Mouse (Mus musculus) E14TG2a.4 (cell line): ENCODE measurements at regions not wholly inside any gene's neighbourhood (a gene's known extent, or its start where the extent isn't known, plus 50 kb on each side); places are given as distances from the start of the nearest gene placed in this dataset.
"Not testable (repeated sequence)": the region's sequence is repeated elsewhere in the genome, so short reads cannot be mapped to it uniquely, and the experiment has no call there.

Experiments
- H3K27me3 ChIP-seq: 2 replicates; pipeline ENCODE4 v1.6.1; 2014; ENCODE audit warnings: low read length, control low read depth; ENCODE audit not compliant: insufficient read depth
- H3K36me3 ChIP-seq: 2 replicates; pipeline ENCODE4 v1.6.1; 2014; ENCODE audit warnings: low read length, control low read depth; ENCODE audit not compliant: insufficient read depth
- H3K4me1 ChIP-seq: replicated peaks from 2 replicates; pipeline ENCODE4 v1.6.1; 2014; ENCODE audit warnings: low read depth, low read length, control low read depth
- H3K4me3 ChIP-seq: replicated peaks from 2 replicates; pipeline ENCODE4 v1.5.1; 2014; ENCODE audit warnings: mild to moderate bottlenecking, low read length
- H3K9me3 ChIP-seq: 2 replicates; pipeline ENCODE4 v1.6.1; 2014; ENCODE audit warnings: low read length, control low read depth
- CTCF ChIP-seq: conservative IDR thresholded peaks from 2 replicates; pipeline ENCODE4 v1.5.1; 2014; ENCODE audit warnings: low read length
- NANOG ChIP-seq: IDR thresholded peaks from 2 replicates; pipeline ENCODE4 v1.6.1; 2014; ENCODE audit warnings: borderline replicate concordance, low read length, mixed read lengths
- POU5F1 ChIP-seq: IDR thresholded peaks from 2 replicates; pipeline ENCODE4 v1.6.1; 2014; ENCODE audit warnings: low read length, borderline replicate concordance

- H3K36me3 ChIP-seq = no peaks in the 10 kb centered on the region
- no peaks in the 10 kb centered on the region for H3K4me1 ChIP-seq
- H3K9me3 ChIP-seq = no peaks in the 10 kb centered on the region
- H3K27me3 ChIP-seq = no peaks in the 10 kb centered on the region
- no peak overlapping the region for H3K4me3 ChIP-seq
- TF ChIP-seq POU5F1 (no peak), NANOG (no peak), CTCF (no peak)
These were observed 215.3 kb downstream of the Fam198b start for GRCm38 (mm10) chr3:80099625-80100024.

DNA sequence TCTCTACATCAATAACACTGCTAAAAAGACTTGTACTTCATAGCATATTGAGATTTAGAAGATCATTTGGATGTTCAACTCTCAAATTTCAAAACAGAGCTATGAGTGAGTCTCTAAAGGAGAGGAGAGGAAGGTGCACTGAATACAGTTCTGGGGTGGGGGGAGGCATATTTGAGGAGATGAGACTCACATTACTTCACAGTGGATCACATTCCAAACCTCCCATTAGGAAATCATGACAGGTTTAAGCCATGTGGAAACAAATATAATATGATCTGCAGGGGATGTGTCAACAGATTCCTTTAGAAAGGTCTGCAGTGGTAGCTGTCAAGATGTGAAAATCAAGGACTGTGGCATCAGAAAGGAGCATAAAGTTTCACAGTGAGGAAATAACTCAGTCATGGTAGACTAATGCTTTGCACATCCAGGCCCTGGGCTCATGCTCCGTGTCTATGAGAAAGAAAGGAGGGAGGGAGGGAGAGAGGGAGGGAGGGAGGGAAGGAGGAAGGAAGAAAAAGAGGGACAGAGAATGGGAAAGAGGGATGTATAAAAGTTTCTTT is 235.9 kb downstream of the Fam198b start:
- H3K9me3 ChIP-seq = no peaks in the 10 kb centered on the region
- H3K27me3 ChIP-seq = no peaks in the 10 kb centered on the region
- no peak overlapping the region for H3K4me3 ChIP-seq
- H3K4me1 ChIP-seq = no peaks in the 10 kb centered on the region
- H3K36me3 ChIP-seq = no peaks in the 10 kb centered on the region
- TF ChIP-seq POU5F1 (no peak), CTCF (no peak), NANOG (no peak)

DNA sequence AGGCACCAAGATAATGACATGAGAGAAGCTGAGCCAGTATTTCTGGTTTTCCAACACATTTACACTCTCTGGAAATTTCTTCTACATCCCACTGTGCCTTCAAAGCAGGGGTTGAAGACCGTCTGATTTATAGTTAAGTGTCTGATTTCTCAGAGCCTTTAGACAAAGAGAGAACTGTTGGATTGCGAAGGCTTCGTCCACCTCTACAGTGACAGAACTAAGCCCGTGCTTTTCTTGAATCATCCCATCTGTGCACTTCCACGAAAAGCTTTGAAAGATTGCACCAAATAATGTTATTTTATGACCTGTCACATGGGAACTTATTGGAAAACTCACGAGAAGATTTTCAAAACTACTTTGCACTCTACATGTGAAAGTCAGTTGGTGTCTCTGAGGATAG is 239.3 kb downstream of the Fam198b start:
- H3K9me3 ChIP-seq = peaks cover 6% of the 10 kb centered on the region
- H3K27me3 ChIP-seq = no peaks in the 10 kb centered on the region
- TF ChIP-seq CTCF (no peak), POU5F1 (no peak), NANOG (no peak)
- H3K4me1 ChIP-seq = no peaks in the 10 kb centered on the region
- H3K4me3 ChIP-seq = no peak overlapping the region
- H3K36me3 ChIP-seq = no peaks in the 10 kb centered on the region

GRCm38 (mm10) chr3:80124621-80125020 is 240.3 kb downstream of the Fam198b start:
- Histone ChIP-seq H3K4me3 (no peak overlapping the region), H3K9me3 (peaks cover 16% of the 10 kb centered on the region), H3K27me3 (no peaks in the 10 kb centered on the region), H3K36me3 (no peaks in the 10 kb centered on the region), H3K4me1 (no peaks in the 10 kb centered on the region)
- TF ChIP-seq NANOG = no peak
- TF ChIP-seq POU5F1 = no peak
- TF ChIP-seq CTCF = no peak

DNA sequence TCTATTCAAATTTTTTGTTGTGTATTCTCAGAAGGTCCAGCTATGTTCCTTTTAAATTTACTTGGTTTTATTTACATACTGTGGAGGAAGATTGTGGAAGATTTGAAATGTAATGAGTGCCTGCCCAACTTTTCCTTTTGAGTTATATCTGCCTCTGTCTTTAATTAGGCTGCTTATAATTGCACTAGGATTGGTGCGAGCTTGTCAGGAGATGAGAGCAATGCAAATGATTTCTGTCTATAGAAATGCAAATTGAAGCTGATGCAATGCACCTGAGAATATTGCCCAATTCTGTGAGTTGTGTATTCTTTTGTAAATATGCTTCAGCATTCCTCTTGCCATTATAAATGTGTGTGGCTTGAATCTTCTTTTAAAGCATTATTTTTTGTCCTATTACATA is 257.4 kb downstream of the Fam198b start:
- H3K27me3 ChIP-seq = no peaks in the 10 kb centered on the region
- TF ChIP-seq POU5F1 = no peak
- no peak for TF ChIP-seq CTCF
- no peak for TF ChIP-seq NANOG
- H3K9me3 ChIP-seq = no peaks in the 10 kb centered on the region
- no peak overlapping the region for H3K4me3 ChIP-seq
- H3K36me3 ChIP-seq = no peaks in the 10 kb centered on the region
- no peaks in the 10 kb centered on the region for H3K4me1 ChIP-seq

GRCm38 (mm10) chr3:80160473-80160872 is 276.1 kb downstream of the Fam198b start:
- Histone ChIP-seq H3K36me3 (no peaks in the 10 kb centered on the region), H3K4me3 (no peak overlapping the region), H3K4me1 (no peaks in the 10 kb centered on the region), H3K9me3 (no peaks in the 10 kb centered on the region), H3K27me3 (no peaks in the 10 kb centered on the region)
- TF ChIP-seq CTCF (no peak), NANOG (no peak), POU5F1 (no peak)

DNA sequence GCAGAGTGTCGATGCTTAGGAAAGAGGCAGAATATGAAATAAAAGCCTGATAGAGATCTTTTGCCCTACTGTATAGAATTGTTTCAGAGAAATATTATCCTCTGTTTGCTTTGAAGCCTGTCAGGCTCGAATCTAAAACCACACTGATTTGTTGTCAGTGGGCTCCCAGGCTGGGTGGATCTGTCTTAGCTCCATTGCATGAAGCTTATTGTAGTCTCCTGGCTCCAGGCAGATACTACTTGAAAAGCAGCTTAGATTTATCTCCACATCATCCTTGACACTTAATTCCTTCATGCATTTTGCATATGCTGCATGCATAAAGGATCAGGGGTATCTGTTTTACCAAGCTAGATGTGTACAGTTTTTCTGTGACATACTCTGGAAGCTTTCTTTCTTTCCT is 297.4 kb downstream of the Fam198b start:
- Histone ChIP-seq H3K36me3 (no peaks in the 10 kb centered on the region), H3K9me3 (no peaks in the 10 kb centered on the region), H3K4me1 (no peaks in the 10 kb centered on the region), H3K4me3 (no peak overlapping the region), H3K27me3 (no peaks in the 10 kb centered on the region)
- no peak for TF ChIP-seq CTCF
- no peak for TF ChIP-seq NANOG
- no peak for TF ChIP-seq POU5F1

GRCm38 (mm10) chr3:80182161-80182560 is 297.8 kb downstream of the Fam198b start:
- not testable (repeated sequence) for H3K4me3 ChIP-seq, H3K9me3 ChIP-seq, H3K4me1 ChIP-seq, H3K27me3 ChIP-seq, H3K36me3 ChIP-seq

DNA sequence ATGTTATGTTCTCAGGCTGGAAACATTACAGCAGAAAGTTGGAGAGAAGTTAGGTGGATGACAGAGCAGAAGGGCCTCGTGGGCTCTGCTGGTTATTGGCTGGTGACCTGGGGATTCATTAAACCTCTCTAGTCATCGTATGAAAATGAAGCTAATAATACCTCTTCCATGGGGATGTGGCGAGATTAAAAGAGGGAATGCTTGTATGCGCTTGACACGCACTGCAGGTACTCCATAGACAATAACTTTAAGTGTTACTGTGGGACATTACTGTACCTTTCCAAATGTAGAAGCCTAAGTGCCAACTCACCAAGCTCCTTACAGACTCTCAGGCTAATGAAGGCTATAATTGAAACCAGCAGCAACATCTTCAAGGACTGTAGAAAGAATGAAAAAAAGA is 303.1 kb downstream of the Fam198b start:
- no peak for TF ChIP-seq CTCF
- Histone ChIP-seq H3K4me3 (no peak overlapping the region), H3K9me3 (no peaks in the 10 kb centered on the region), H3K36me3 (no peaks in the 10 kb centered on the region), H3K27me3 (no peaks in the 10 kb centered on the region), H3K4me1 (no peaks in the 10 kb centered on the region)

GRCm38 (mm10) chr3:80200904-80201303 is 316.6 kb downstream of the Fam198b start:
- H3K4me1 ChIP-seq = no peaks in the 10 kb centered on the region
- H3K9me3 ChIP-seq = no peaks in the 10 kb centered on the region
- H3K4me3 ChIP-seq = no peak overlapping the region
- no peaks in the 10 kb centered on the region for H3K27me3 ChIP-seq
- H3K36me3 ChIP-seq = no peaks in the 10 kb centered on the region
- TF ChIP-seq CTCF (no peak), POU5F1 (no peak), NANOG (no peak)
